Mouse (Mus musculus): Measurements from ENCODE around the gene Nrxn2.
A peak's percentile ranks its signal among the peaks of the same experiment; 100 is the strongest.

Gene Nrxn2

GRCm38 (mm10) chr19:6530359-6530758, 111.8 kb downstream of the Nrxn2 start:
- TF ChIP-seq CTCF (conservative IDR thresholded peaks at IDR 0.05; ENCODE audit: low read length) = no peak
- TF ChIP-seq POU5F1 (IDR thresholded peaks at IDR 0.05; ENCODE audit: borderline replicate concordance, low read length) = no peak
- TF ChIP-seq NANOG (IDR thresholded peaks at IDR 0.05; ENCODE audit: borderline replicate concordance, low read length) = no peak
- Histone ChIP-seq H3K4me1 (replicated peaks; ENCODE audit: low read depth, low read length) (peaks cover 55% of the 10 kb centered on the region), H3K4me3 (replicated peaks; ENCODE audit: low read length) (no peak overlapping the region)

DNA sequence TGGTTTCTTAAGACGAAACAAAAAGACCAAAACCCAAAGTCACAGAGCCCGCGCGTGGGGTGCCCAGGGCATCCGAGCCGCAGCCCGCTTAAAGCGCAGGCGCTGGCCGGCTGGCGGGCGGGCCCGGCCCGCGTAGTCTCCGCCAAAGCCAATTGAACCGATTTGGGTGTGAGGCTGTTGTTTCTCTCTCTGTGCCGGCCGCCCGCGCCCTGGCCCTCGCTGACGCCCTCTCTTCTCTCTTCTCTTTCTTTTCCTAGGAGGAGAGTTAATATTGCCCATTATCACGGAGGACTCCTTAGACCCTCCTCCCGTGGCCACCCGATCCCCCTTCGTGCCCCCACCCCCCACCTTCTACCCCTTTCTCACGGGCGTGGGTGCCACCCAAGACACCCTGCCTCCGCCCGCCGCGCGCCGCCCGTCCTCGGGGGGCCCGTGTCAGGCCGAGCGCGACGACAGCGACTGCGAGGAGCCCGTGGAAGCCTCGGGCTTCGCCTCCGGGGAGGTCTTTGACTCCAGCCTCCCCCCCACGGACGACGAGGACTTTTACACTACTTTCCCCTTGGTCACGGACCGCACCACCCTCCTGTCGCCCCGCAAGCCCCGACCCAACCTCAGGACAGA, 112.6 kb downstream of the Nrxn2 start:
- peaks cover 35% of the 10 kb centered on the region for H3K27me3 ChIP-seq (ENCODE audit: insufficient read depth, low read length)
- H3K36me3 ChIP-seq (ENCODE audit: insufficient read depth, low read length) = no peaks in the 10 kb centered on the region
- H3K4me3 ChIP-seq (replicated peaks; ENCODE audit: low read length) = peak overlapping the region; percentile 72
- H3K4me1 ChIP-seq (replicated peaks; ENCODE audit: low read depth, low read length) = peaks cover 57% of the 10 kb centered on the region
- TF ChIP-seq CTCF (conservative IDR thresholded peaks at IDR 0.05; ENCODE audit: low read length) (no peak), NANOG (IDR thresholded peaks at IDR 0.05; ENCODE audit: borderline replicate concordance, low read length) (no peak), POU5F1 (IDR thresholded peaks at IDR 0.05; ENCODE audit: borderline replicate concordance, low read length) (no peak)
- H3K9me3 ChIP-seq (ENCODE audit: low read length) = no peaks in the 10 kb centered on the region

More at GRCm38 (mm10) chr19:6530359-6530758, 111.8 kb downstream of the Nrxn2 start:
- H3K36me3 ChIP-seq (ENCODE audit: insufficient read depth, low read length) = no peaks in the 10 kb centered on the region
- no peaks in the 10 kb centered on the region for H3K9me3 ChIP-seq (ENCODE audit: low read length)
- peaks cover 35% of the 10 kb centered on the region for H3K27me3 ChIP-seq (ENCODE audit: insufficient read depth, low read length)

GRCm38 (mm10) chr19:6531832-6532471, 113.4 kb downstream of the Nrxn2 start:
- Histone ChIP-seq H3K9me3 (ENCODE audit: low read length) (no peaks in the 10 kb centered on the region), H3K4me1 (replicated peaks; ENCODE audit: low read depth, low read length) (peaks cover 65% of the 10 kb centered on the region), H3K27me3 (ENCODE audit: insufficient read depth, low read length) (peaks cover 41% of the 10 kb centered on the region), H3K36me3 (ENCODE audit: insufficient read depth, low read length) (no peaks in the 10 kb centered on the region), H3K4me3 (replicated peaks; ENCODE audit: low read length) (peak overlapping the region; percentile 72)
- TF ChIP-seq NANOG (IDR thresholded peaks at IDR 0.05; ENCODE audit: borderline replicate concordance, low read length) = no peak
- TF ChIP-seq CTCF (conservative IDR thresholded peaks at IDR 0.05; ENCODE audit: low read length) = no peak
- TF ChIP-seq POU5F1 (IDR thresholded peaks at IDR 0.05; ENCODE audit: borderline replicate concordance, low read length) = no peak

- Histone ChIP-seq H3K9me3 (ENCODE audit: low read length) (no peaks in the 10 kb centered on the region), H3K27me3 (ENCODE audit: insufficient read depth, low read length) (peaks cover 43% of the 10 kb centered on the region), H3K4me1 (replicated peaks; ENCODE audit: low read depth, low read length) (peaks cover 72% of the 10 kb centered on the region), H3K36me3 (ENCODE audit: insufficient read depth, low read length) (no peaks in the 10 kb centered on the region), H3K4me3 (replicated peaks; ENCODE audit: low read length) (peak overlapping the region; percentile 72)
- TF ChIP-seq NANOG (IDR thresholded peaks at IDR 0.05; ENCODE audit: borderline replicate concordance, low read length) (no peak), CTCF (conservative IDR thresholded peaks at IDR 0.05; ENCODE audit: low read length) (no peak), POU5F1 (IDR thresholded peaks at IDR 0.05; ENCODE audit: borderline replicate concordance, low read length) (no peak)
These were observed 114.1 kb downstream of the Nrxn2 start for GRCm38 (mm10) chr19:6532656-6533055.

DNA sequence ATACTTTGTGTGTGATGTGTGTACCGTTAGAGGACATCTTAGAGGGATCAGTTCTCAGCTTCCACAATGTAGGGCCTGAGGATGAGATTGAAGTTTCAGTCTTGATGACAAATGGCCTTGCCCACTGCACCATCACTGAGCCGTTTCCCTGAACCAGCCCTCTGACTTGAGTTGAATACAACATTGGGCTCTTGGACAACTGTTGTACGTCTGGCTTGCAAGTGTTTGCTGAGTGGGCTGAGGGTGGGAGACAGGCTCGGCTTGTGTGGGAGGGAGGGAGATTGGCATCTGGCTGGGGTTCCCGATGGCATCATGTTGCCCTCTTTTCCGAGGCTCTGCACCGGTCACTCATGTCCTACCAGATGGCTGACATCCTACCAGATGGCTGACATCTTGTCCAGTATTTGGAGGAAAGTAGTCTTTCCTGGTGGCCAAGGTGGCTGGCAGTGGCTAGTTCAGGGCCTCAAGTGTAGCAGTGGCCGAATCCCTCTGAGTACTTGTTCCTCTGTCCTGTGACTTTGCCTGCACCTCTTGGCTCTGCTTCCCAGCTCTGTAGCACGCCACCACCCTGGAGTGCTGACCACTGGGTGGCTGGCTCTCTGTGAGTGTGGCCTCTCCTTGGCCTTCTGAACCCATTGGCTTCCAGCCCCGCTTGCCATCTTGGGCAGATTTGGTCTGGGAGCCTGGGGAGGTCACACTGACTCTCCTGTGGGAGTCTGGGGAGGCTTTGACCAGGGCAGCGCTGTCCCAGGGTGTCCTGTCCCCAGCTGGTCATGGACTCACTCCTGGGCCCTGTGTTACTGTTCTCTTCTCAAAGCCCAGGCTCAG, 115.0 kb downstream of the Nrxn2 start:
- peaks cover 47% of the 10 kb centered on the region for H3K27me3 ChIP-seq (ENCODE audit: insufficient read depth, low read length)
- no peaks in the 10 kb centered on the region for H3K36me3 ChIP-seq (ENCODE audit: insufficient read depth, low read length)
- no peak for TF ChIP-seq CTCF (conservative IDR thresholded peaks at IDR 0.05; ENCODE audit: low read length)
- TF ChIP-seq NANOG (IDR thresholded peaks at IDR 0.05; ENCODE audit: borderline replicate concordance, low read length) = no peak
- TF ChIP-seq POU5F1 (IDR thresholded peaks at IDR 0.05; ENCODE audit: borderline replicate concordance, low read length) = no peak
- no peak overlapping the region for H3K4me3 ChIP-seq (replicated peaks; ENCODE audit: low read length)
- peaks cover 65% of the 10 kb centered on the region for H3K4me1 ChIP-seq (replicated peaks; ENCODE audit: low read depth, low read length)
- H3K9me3 ChIP-seq (ENCODE audit: low read length) = no peaks in the 10 kb centered on the region

DNA sequence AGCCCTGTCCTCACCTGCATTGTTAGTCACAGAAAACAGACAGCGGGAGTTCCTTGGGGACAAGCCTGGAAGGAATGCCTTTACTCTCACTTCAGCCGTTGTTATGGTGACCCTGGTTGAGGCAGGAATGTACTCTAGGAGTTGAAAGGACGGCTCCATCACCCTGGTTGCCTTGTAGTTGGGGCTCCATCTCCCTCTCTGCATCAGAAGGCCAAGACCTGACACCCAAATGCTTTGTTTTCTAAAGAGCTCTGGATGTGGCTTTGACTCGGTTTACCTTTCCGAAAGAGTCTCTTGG, 115.5 kb downstream of the Nrxn2 start:
- H3K36me3 ChIP-seq (ENCODE audit: insufficient read depth, low read length) = no peaks in the 10 kb centered on the region
- TF ChIP-seq NANOG (IDR thresholded peaks at IDR 0.05; ENCODE audit: borderline replicate concordance, low read length) (no peak), POU5F1 (IDR thresholded peaks at IDR 0.05; ENCODE audit: borderline replicate concordance, low read length) (no peak), CTCF (conservative IDR thresholded peaks at IDR 0.05; ENCODE audit: low read length) (no peak)
- H3K4me1 ChIP-seq (replicated peaks; ENCODE audit: low read depth, low read length) = peaks cover 60% of the 10 kb centered on the region
- H3K9me3 ChIP-seq (ENCODE audit: low read length) = no peaks in the 10 kb centered on the region
- H3K27me3 ChIP-seq (ENCODE audit: insufficient read depth, low read length) = peaks cover 47% of the 10 kb centered on the region
- H3K4me3 ChIP-seq (replicated peaks; ENCODE audit: low read length) = no peak overlapping the region

GRCm38 (mm10) chr19:6536201-6536600, 117.7 kb downstream of the Nrxn2 start:
- H3K4me3 ChIP-seq (replicated peaks; ENCODE audit: low read length) = no peak overlapping the region
- peaks cover 58% of the 10 kb centered on the region for H3K4me1 ChIP-seq (replicated peaks; ENCODE audit: low read depth, low read length)
- no peaks in the 10 kb centered on the region for H3K9me3 ChIP-seq (ENCODE audit: low read length)
- no peaks in the 10 kb centered on the region for H3K36me3 ChIP-seq (ENCODE audit: insufficient read depth, low read length)
- H3K27me3 ChIP-seq (ENCODE audit: insufficient read depth, low read length) = peaks cover 50% of the 10 kb centered on the region
- TF ChIP-seq CTCF (conservative IDR thresholded peaks at IDR 0.05; ENCODE audit: low read length) (no peak), POU5F1 (IDR thresholded peaks at IDR 0.05; ENCODE audit: borderline replicate concordance, low read length) (no peak), NANOG (IDR thresholded peaks at IDR 0.05; ENCODE audit: borderline replicate concordance, low read length) (no peak)

DNA sequence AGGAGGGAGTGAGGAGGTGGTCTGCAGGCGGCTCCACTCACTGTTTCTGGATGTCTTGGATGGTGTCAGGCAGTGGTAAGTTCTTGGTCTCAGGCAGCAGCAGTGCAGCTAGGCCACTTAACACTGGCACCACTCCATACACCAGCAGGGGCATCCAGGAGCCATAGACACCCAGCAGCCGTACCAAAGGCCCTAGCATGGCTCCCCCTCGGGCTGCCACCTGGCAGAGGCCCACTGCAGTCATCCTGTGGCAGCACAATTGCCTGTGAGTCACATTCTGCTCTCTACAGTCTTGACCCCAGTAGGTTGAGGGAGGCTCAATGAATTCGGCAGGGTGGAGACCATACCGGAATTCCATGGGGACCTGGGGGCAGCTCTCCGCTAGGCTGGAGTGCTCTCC, 118.2 kb downstream of the Nrxn2 start:
- Histone ChIP-seq H3K9me3 (ENCODE audit: low read length) (no peaks in the 10 kb centered on the region), H3K27me3 (ENCODE audit: insufficient read depth, low read length) (peaks cover 50% of the 10 kb centered on the region), H3K4me3 (replicated peaks; ENCODE audit: low read length) (no peak overlapping the region), H3K36me3 (ENCODE audit: insufficient read depth, low read length) (no peaks in the 10 kb centered on the region), H3K4me1 (replicated peaks; ENCODE audit: low read depth, low read length) (peaks cover 58% of the 10 kb centered on the region)
- TF ChIP-seq POU5F1 (IDR thresholded peaks at IDR 0.05; ENCODE audit: borderline replicate concordance, low read length) (no peak), NANOG (IDR thresholded peaks at IDR 0.05; ENCODE audit: borderline replicate concordance, low read length) (no peak), CTCF (conservative IDR thresholded peaks at IDR 0.05; ENCODE audit: low read length) (no peak)

Measured in E14TG2a.4 (cell line).